Mouse (Mus musculus) forebrain, embryonic 14.5 days (tissue): ENCODE results near the gene Mfsd10. TPM values are rescaled to one million over a fixed set of nuclear protein-coding genes. Genes with fewer than 3 reads are reported as not detected.

Source experiments
- ATAC-seq: fragments of 200-750 bp; cut with Nextera tagmentation; 2 replicates; pipeline ENCODE4 v1.8.0; 2017; ENCODE audit warnings: mild to moderate bottlenecking, moderate library complexity
- DNase-seq: peaks from one replicate; pipeline ENCODE4 v3.0.0-alpha.2; 2015; ENCODE audit warnings: low spot score
- H3K27ac ChIP-seq: fragments of 300-500 bp; sonication (generic); 2 replicates; pipeline ENCODE4 v1.5.1; 2014; ENCODE audit warnings: low read depth, mild to moderate bottlenecking, control low read depth, low read length, moderate library complexity
- H3K27me3 ChIP-seq: fragments of 300-500 bp; sonication (generic); replicated peaks from 2 replicates; pipeline ENCODE4 v1.6.1; 2014; ENCODE audit warnings: low read length, control low read depth, mixed read lengths; ENCODE audit not compliant: control insufficient read depth, insufficient read depth
- H3K36me3 ChIP-seq: fragments of 300-500 bp; sonication (generic); 2 replicates; pipeline ENCODE4 v1.6.1; 2014; ENCODE audit warnings: low read length, control low read depth; ENCODE audit not compliant: control insufficient read depth, insufficient read depth
- H3K4me1 ChIP-seq: fragments of 300-500 bp; sonication (generic); 2 replicates; pipeline ENCODE4 v1.6.1; 2014; ENCODE audit warnings: antibody characterized with exemption, low read length, control low read depth; ENCODE audit not compliant: control insufficient read depth, insufficient read depth
- H3K4me2 ChIP-seq: fragments of 300-500 bp; sonication (generic); 2 replicates; pipeline ENCODE4 v1.6.1; 2014; ENCODE audit warnings: mild to moderate bottlenecking, control low read depth, low read length
- H3K4me3 ChIP-seq: fragments of 300-500 bp; sonication (generic); 2 replicates; pipeline ENCODE4 v1.5.1; 2014; ENCODE audit warnings: low read depth, low read length, control low read depth
- H3K9ac ChIP-seq: fragments of 300-500 bp; sonication (generic); 2 replicates; pipeline ENCODE4 v1.6.1; 2014; ENCODE audit warnings: mild to moderate bottlenecking, low read length, control low read depth, moderate library complexity
- H3K9me3 ChIP-seq: fragments of 300-500 bp; sonication (generic); replicated peaks from 2 replicates; pipeline ENCODE4 v1.6.1; 2016; ENCODE audit warnings: low read length, control low read depth, mixed read lengths; ENCODE audit not compliant: control insufficient read depth
- WGBS: fragments of 180-500 bp; shearing (Covaris S2); extraction: QIAGEN DNeasy Blood & Tissue Kit; methylation state at CpG from one replicate; pipeline ENCODE4 v1.1.7; 2014; 5-methylcytosine and 5-hydroxymethylcytosine counted together
- polyA plus RNA-seq: library from polyadenylated mRNA; unstranded; fragments of >200 nt; fragmentation: Nextera tagmentation; extraction: Ambion mirVana; gene quantifications from 2 replicates; pipeline ENCODE4 v1.2.1, GENCODE M21; 2014

Gene Mfsd10
- polyA plus RNA-seq = 72.8 and 84.8 TPM in 2 replicates

DNA sequence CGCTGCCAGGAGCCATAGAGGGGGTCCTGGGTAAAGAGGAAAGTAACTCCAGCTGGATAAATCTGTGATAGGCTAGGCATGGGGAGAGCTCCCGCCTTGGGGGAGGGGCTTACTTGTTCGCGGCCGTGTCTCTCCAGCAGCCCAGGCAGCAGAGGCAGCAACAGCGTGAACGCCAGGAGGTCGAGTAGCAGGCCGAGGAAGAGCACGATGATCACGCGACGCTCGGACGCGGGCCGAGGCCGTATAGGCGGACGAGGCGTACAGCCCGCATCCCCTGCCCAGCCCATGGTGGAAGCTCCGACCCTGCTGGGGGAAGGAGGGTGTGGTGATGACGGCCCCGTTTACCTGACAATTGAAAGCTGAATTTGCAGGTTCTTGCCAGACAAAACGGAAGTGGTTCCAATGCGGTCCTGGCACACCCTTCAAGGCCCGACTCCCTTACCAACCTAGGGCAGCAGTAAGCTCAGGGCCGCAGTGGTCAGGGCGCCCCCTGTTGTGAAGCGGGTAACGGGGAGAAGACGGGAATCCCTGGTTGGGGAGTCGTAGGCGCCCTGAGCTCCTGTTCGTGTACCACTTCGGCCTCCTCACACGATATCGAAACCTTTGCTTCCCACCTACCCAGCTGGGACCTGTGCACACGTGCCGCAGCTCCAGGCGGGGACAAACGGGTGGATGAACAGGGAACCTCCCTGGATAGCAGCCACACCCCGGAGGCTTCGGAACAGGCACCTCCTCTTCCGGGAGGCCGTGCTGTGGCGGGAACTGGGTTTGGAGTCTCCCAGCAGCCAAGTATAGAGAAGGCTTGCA is at the start of gene Mfsd10:
TSS of gene Mfsd10 (minus strand) at position 732 of the 807 bp plus-strand sequence.
- peak within 1 kb of the TSS; percentile 71 for H3K27ac ChIP-seq
- H3K4me1 ChIP-seq = peaks cover 8% of the 10 kb centered on the region
- under 1% methylated on average over 48 of the region's 48 CpGs for WGBS
- H3K4me2 ChIP-seq = peak within 1 kb of the TSS; percentile 94
- no peaks in the 10 kb centered on the region for H3K9me3 ChIP-seq
- peak; percentile 94 for ATAC-seq
- H3K36me3 ChIP-seq = peaks cover 77% of the 10 kb centered on the region
- peak within 1 kb of the TSS; percentile 81 for H3K9ac ChIP-seq
- peak within 1 kb of the TSS; percentile 60 for H3K4me3 ChIP-seq
- no peaks in the 10 kb centered on the region for H3K27me3 ChIP-seq
- DNase-seq = peak; percentile 91

DNA sequence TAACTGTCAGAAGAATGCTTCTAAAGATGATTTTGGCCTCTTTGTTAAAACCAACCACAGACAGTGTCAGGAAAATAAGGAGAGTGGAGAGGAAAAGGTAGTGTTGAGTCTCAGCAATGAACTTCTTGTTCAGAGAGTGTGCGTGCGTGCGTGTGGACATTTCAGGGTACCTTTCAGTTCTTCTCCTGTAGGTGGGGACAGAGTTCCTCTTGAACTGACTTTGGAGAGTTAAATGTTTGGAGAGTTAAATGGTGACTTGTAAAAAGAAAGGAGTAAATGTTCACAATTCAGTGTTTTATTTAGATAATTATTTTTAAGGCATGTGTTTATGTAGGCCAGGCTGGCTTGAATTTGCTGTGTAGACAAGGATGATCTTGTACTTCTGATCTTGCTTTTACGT is 33.3 kb upstream of the Mfsd10 start:
- H3K4me3 ChIP-seq = no peak overlapping the region
- H3K9me3 ChIP-seq = no peaks in the 10 kb centered on the region
- H3K9ac ChIP-seq = no peak overlapping the region
- WGBS = 74% methylated on average over 4 of the region's 4 CpGs
- no peak overlapping the region for H3K27ac ChIP-seq
- no peaks in the 10 kb centered on the region for H3K27me3 ChIP-seq
- no peak overlapping the region for H3K4me2 ChIP-seq
- ATAC-seq = no peak
- no peak for DNase-seq
- no peaks in the 10 kb centered on the region for H3K4me1 ChIP-seq
- H3K36me3 ChIP-seq = no peaks in the 10 kb centered on the region

DNA sequence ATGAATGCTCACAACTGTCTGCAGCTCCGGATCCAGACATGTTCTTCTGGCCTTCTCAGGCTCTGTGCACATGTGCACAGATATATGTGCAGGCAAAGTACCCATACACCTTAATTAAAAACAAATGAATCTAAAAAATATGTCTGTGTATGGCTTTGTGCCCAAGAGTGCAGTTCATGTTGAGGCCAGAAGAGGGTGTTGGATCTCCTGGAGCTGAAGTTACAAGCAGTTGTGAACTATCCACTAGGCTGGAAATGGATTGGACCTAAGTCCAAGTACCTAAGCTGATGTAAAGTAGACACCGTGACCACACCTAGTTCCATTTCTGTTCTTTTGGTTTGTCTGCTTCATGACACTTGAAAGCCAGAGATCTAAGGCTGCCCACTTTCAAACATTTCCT is 32.5 kb upstream of the Mfsd10 start:
- DNase-seq (no peak), ATAC-seq (no peak)
- WGBS = 73% methylated on average over 2 of the region's 2 CpGs
- Histone ChIP-seq H3K4me2 (no peak overlapping the region), H3K36me3 (no peaks in the 10 kb centered on the region), H3K9ac (no peak overlapping the region), H3K9me3 (no peaks in the 10 kb centered on the region), H3K4me3 (no peak overlapping the region), H3K4me1 (no peaks in the 10 kb centered on the region), H3K27me3 (no peaks in the 10 kb centered on the region), H3K27ac (no peak overlapping the region)

DNA sequence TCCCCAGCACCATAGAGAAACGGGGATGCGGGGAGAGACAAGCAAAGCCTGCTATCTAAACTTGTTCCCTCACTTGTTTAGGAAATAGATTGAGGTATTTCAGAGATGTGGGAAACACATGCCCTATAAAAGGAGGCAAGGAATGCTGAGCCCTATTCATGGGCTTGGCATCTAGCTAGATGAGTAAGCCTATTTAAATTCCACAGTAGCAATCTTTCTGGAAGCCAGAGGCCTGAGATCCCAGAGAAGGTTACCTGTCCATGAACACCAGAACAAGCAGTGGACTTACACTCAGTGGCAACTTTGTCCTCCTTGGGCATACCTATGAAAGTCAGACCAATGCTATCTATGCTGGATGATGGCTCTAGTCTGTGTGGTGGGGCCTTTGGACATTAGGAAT is 26.2 kb upstream of the Mfsd10 start:
- Histone ChIP-seq H3K36me3 (no peaks in the 10 kb centered on the region), H3K9ac (no peak overlapping the region), H3K27ac (no peak overlapping the region), H3K4me2 (no peak overlapping the region), H3K9me3 (no peaks in the 10 kb centered on the region), H3K4me1 (peaks cover 7% of the 10 kb centered on the region; the same call in 1 of the 2 replicates), H3K4me3 (no peak overlapping the region), H3K27me3 (0 out of 2 replicates have a peak, but pooled peaks cover 3% of the 10 kb centered on the region)
- WGBS = 95% methylated on average over 2 of the region's 2 CpGs
- ATAC-seq (no peak), DNase-seq (no peak)

DNA sequence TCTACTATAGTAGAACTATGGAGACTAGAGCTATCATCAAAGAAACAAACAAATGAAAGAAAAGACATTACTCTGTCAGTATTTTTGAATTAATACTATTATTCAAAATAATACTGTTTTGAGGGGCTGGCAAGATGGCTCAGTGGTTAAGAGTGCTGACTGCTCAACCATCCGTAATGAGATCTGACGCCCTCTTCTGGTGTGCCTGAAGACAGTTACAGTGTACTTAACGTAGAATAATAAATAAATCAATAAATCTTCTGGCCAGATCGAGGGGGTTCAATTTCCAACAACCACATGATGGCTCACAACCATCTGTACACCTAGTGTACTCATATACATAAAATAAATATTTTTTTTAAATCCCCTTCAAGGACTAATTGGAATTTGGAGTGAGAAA is 24.9 kb upstream of the Mfsd10 start:
- Histone ChIP-seq H3K27ac (no peak overlapping the region), H3K9ac (no peak overlapping the region), H3K27me3 (0 out of 2 replicates have a peak, but pooled peaks cover 3% of the 10 kb centered on the region), H3K36me3 (0 out of 2 replicates have a peak, but pooled peaks cover 5% of the 10 kb centered on the region), H3K4me3 (no peak overlapping the region), H3K4me2 (no peak overlapping the region), H3K9me3 (no peaks in the 10 kb centered on the region), H3K4me1 (peaks cover 7% of the 10 kb centered on the region; the same call in 1 of the 2 replicates)
- DNase-seq (no peak), ATAC-seq (no peak)
- 86% methylated on average over 4 of the region's 4 CpGs for WGBS

DNA sequence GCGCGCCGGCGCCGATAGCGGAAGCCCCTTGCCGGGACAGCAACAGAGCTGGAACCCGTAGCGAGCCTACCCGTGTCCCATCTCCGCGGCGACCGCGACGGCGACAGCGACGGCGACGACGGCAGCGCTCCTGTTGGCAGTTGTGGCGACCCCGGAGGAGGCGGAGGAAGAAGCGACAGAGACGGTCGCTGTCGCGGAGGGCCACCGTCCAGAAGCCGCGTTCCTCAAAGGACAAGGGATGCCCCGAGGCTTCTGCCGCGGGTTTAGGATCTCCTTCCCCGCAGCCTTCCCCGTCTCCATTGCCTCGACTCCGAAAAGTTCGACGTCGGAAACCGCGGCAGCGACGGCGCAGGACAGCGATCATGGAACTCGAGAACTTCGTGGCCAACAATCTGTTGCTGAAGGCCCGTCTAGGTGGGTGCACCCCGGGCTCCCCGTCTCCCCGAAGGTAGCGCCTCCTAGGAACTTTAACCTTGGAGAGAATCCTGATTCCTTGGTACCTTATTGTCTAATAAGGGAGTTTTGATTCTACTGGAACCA is 23.6 kb upstream of the Mfsd10 start:
- Histone ChIP-seq H3K27me3 (0 out of 2 replicates have a peak, but pooled peaks cover 3% of the 10 kb centered on the region), H3K9ac (peak overlapping the region; percentile 65), H3K9me3 (no peaks in the 10 kb centered on the region), H3K4me1 (peaks cover 7% of the 10 kb centered on the region; the same call in 1 of the 2 replicates), H3K4me2 (peak overlapping the region; percentile 63), H3K36me3 (peaks cover 14% of the 10 kb centered on the region), H3K27ac (peak overlapping the region; percentile 82; the same call in 1 of the 2 replicates), H3K4me3 (peak overlapping the region; percentile 66)
- ATAC-seq (no peak), DNase-seq (no peak)
- under 1% methylated on average over 57 of the region's 57 CpGs for WGBS

DNA sequence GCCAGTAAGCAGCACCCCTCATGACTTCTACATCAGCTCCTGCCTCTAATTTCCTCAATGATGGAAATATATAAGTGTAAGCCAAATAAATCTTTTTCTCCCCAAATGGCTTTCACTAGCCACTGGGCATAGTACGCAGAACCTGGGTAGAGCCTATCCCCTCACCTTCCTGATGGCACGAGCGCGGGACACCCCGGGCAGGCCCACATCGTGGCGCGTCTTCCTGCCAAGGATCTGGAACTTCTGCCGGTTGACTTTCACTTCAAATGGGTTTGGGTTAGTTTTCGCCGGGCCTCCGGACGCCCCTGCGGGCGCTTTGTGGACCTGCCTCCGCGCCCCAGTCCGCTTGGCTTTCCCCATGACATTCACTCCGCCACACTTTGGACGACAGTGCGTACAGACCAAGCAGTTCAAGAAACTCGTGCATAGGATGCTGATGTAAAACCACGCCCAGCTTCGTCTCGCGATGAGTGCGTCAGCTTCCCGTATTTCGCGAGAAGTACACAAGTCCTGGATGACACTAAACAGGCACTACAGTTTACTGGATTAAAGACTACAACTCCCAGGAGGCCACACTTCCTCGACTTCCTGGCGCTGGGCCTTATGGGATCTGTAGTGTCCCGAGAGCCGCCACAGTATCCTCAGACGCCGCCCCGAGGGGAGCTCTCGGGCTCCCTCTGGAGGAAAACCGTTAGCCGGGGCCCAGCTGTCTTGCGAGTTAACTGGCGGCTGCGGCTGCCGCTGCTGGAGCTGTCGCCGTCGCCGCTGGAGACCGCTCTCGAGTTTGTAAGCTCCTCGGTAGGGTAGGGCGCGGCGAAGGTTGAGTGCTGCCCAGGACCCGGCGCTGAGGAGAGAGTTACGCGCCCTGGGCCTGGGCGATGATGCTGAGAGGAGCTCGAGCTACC is 22.9 kb upstream of the Mfsd10 start, which contains the start of the genes Nop14 and Grk4:
TSS of gene Nop14 (minus strand) at position 463 of the 905 bp plus-strand sequence.
TSS of gene Grk4 (plus strand) at position 694 of the 905 bp plus-strand sequence.
- WGBS = under 1% methylated on average over 60 of the region's 60 CpGs
- Histone ChIP-seq H3K27ac (peak within 1 kb of the TSS; percentile 82; the same call in 1 of the 2 replicates), H3K36me3 (peaks cover 21% of the 10 kb centered on the region), H3K9ac (peak within 1 kb of the TSS; percentile 75), H3K4me1 (peaks cover 7% of the 10 kb centered on the region; the same call in 1 of the 2 replicates), H3K4me3 (peak within 1 kb of the TSS; percentile 66), H3K9me3 (no peaks in the 10 kb centered on the region), H3K4me2 (peak within 1 kb of the TSS; percentile 68), H3K27me3 (0 out of 2 replicates have a peak, but pooled peaks cover 3% of the 10 kb centered on the region)
- DNase-seq = peak; percentile 100
- peak; percentile 100 for ATAC-seq

DNA sequence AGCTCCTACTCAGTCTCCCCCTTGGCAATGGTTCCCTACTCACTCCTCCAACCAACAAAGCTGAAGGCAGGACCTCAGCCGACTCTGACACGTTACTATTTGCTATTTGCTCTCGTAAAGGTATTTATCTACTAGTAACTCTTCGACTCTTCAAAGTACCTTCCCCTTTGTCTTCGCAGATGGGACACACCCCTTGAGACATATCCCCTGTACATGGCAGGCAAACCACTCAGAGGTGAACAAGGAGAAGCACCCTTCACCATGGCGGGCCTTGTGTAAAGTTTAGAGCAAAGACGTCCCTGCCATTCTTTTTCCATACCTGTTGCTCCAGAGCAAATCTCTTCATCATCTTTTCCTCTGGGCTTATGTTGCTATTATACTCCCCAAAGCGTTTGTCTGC is 20.5 kb upstream of the Mfsd10 start:
- peaks cover 7% of the 10 kb centered on the region; the same call in 1 of the 2 replicates for H3K4me1 ChIP-seq
- DNase-seq = no peak
- H3K4me3 ChIP-seq = no peak overlapping the region
- H3K4me2 ChIP-seq = no peak overlapping the region
- peaks cover 42% of the 10 kb centered on the region for H3K36me3 ChIP-seq
- ATAC-seq = no peak
- 94% methylated on average over 8 of the region's 8 CpGs for WGBS
- H3K9me3 ChIP-seq = no peaks in the 10 kb centered on the region
- H3K27me3 ChIP-seq = 0 out of 2 replicates have a peak, but pooled peaks cover 3% of the 10 kb centered on the region
- no peak overlapping the region for H3K9ac ChIP-seq
- H3K27ac ChIP-seq = no peak overlapping the region
